Mouse (Mus musculus): Measurements from ENCODE around the gene Gm10135.

- TF ChIP-seq CTCF (conservative IDR thresholded peaks at IDR 0.05; ENCODE audit: insufficient read depth, insufficient read length, low read depth, low read length), result no peak
- TF ChIP-seq POLR2A (IDR thresholded peaks at IDR 0.05; ENCODE audit: low read depth, low read length), result no peak
These were observed 51.7 kb downstream of the Gm10135 start for GRCm38 (mm10) chr5:72922796-72923195.
